Mouse (Mus musculus): ENCODE measurements around the gene Rtp2.
"Not testable (repeated sequence)": the region's sequence is repeated elsewhere in the genome, so short reads cannot be mapped to it uniquely, and the experiment has no call there.

Rtp2 gene

DNA sequence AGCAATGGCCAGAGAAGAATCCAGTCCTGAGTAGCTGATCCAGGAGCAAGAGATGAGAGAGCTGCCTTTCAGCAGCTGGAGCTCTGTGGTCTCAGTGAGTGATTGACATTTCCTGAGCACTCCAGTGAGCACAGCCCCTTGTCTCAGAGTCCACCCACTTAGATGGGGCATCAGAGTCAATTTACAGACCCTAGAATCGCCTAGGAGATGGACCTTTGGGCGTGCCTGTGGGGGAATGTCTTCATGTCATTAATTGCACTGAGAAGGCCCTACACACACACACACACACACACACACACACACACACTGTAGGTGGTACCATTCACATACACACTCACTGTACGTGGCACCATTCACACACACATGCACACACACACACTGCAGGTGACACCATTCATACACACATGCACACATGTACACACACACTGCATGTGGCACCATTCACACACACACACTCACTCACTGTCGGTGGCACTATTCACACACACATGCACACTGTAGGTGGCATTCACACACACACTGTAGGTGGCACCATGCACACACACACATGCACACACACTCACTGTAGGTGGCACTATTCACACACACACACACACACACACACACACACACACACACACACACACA is 20.0 kb upstream of the Rtp2 start:
- no peak for DNase-seq (ENCODE audit: low read depth)

DNA sequence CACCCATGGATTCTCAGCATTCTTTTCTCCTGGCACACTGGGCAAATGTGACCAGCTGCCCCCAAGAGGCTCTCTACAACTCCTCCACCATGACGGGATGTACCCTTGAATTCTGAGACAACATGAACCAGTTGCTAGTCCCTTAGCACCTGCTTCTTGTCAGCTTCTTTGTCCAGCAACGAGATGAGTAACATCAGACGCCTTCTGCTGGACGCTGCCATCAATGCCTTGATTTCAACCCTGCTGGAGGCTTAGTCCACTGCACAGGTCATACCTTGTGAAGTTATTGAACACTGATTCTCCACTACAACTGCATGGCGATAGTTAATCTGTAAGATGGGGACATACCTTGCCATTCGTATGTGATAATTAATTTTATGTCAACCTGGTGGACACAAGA is 15.5 kb upstream of the Rtp2 start:
- no peak for DNase-seq (ENCODE audit: low read depth)

DNA sequence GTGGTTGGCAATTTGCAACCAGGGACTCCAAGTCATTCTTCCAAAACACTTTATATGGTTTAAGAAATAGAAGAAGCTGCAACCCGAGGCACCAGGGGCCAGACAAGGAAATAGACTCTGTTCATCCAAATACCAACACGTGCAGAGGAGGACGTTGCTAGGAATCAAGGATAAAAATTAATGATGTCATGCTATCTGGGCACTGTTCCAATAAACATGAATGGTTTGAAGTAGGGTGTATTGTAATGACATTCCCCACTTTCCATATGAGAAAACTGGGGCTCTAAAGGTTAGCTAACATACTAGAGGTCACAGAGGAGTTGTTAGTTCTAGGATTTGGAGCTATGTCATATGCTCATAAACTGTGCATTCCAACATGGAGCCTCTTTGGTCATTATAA is 12.6 kb upstream of the Rtp2 start:
- no peak for DNase-seq (ENCODE audit: low read depth)

DNA sequence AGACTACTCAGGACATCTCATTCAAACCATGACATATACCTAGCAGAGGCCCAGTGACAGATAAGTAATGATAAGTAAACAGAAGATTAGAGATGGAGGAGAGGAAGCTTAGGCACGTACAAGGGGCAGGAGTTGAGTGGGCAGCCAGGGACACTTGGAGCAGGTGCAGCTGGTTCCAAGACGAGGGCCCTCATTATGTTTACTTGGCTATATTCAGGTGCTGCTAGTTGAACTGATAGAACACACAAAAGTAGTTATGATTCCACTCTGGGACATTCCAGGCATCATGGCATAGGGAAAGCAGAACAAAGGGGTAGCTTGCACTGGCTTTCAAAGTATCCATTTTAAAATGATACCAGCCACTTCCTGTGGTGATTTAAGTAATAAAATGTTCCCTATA is 2.2 kb upstream of the Rtp2 start:
- no peak for DNase-seq (ENCODE audit: low read depth)

DNA sequence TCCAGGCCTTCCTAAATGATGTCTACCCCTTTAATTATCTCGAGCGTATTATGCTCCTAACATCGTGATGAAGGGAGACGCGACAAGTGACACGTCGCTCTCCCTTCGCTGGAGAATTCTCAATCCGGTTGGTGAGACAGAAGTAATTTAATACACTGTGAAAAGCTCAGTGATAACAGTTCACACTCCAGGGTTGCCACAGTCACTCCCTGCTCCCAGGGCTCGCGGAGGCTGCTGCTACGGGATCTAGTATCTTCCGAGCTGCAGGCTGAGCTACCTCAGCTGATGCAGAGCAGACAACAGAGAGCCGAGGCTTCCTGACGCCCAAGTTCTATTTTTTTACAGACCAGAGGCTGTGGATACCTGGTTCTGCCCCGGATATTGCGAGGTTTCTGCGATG is 919 bp downstream of the Rtp2 start:
- no peak for DNase-seq (ENCODE audit: low read depth)

DNA sequence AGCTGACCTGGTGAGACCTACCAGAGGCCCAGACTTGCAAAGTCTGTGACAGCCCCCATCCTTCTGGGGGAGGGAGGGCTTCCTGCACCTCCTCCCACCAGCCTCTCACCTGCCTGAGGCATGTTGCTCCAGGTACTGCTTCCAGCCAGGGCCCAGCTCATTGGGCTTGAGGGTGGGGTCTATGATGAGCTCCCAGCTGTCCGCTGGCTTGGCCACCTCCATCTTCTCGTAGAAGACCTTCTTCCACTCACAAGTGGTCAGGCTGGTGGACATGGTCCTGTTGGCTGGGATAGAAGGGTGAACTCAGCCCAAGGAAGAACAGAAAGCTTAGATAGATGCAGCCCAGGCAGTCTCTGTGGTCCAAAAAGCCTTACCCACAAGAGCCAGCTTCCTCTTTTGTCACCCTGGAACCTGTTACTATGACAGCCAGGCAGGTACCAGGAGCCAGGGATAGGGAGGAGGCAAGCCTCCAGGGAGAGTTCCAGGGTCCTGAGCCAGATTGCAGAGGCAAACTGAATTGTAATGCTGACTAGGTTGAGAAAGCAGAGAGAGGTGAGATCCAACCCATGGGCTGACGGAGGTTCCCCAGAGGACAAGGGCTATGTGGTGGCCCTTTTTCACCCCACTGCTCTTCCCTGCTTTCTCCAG is 1.6 kb downstream of the Rtp2 start:
- no peak for DNase-seq (ENCODE audit: low read depth)

DNA sequence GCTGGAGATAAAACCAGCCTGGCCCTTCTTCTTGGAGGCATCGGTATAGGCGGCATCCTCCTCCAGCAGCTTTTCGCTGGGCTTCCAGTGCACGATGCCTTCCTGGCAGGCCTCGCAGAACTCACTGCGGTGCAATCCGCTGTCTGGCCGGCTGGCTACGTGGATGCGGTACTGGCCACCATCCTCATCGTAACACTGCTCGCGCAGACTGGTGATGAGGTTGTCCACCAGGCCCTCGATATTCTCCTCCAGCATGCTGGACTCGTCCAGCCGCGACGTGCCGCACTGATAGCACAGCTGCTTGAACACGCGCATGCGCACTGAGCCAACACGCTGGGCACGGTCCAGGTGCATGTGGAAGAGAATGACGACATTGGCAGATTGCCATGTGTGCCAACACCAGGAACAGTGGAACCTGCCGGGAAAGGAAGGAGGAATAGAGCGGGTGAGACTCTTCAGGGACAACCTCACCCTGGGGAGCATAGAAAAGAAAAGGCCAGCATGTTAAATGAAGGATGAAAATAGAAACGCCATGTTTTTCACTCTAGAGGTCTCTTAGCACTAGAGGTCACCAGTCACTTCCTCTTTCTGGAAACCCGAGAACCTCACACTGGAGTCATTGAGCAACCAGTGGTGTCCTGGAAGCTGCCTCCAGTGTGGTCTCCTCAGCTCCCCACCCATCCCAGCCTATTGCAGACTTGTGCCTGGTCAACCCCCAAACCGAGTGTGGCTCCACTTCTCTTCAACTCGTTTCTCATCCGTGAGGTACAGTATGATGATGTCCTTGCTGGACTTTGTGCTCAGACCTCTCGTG is 4.7 kb downstream of the Rtp2 start:
- DNase-seq (ENCODE audit: low read depth) = no peak

DNA sequence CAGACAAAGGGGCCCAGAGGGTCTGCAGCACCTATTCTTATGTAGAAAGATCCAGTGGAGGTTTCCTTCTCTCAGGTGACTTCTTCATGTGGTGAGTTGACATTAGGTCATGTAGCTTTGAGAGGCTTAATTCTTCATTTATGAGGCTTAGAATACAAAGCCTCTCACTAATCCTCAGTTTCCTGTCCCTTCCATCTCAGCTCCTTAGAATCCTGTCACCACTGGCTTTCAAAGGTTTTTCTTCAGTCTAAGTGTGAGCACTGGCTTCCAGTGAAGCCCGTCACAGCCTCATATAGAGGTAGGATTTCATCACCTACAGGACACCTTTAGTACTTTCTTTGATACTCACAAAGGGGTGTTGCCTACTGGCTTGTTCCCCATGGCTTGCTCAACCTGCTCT is 9.3 kb downstream of the Rtp2 start:
- no peak for DNase-seq (ENCODE audit: low read depth)

DNA sequence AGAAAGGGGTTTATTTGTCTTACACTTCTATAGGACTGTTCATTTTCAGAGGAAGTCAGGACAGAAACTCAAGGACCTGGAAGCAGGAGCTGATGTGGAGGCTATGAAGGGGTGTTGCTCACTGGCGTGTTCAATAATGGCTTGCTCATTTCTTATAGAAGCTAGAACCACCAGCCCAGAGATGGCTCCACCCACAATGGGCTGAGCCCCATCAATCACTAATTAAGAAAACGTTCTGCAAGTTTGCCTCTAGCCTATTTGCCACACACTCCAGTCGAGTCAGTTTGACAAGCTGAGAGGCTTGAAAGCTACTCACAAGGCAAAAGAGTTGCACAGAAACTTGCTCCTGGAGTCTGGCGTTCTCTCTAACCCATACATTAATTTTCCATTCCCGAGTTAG is 10.5 kb downstream of the Rtp2 start:
- no peak for DNase-seq (ENCODE audit: low read depth)

DNA sequence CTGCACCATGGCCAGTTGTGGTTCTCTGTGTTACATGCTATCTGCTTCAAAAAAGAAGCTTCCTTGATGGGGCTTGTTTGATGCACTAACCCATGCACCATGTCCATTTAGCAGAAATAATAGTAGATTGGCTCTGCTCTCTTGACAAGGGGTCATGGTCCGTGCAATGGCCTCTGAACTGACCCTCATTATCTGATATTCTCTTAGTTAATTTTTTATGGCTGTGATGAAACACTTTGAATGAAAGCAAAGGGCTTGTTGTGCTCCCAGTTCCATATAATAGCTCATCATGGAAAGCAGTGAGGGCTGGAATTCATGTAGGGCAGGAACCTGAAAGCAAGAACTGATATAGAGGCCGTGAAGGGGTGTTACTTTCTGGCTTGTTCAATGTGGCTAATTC is 12.8 kb downstream of the Rtp2 start:
- DNase-seq (ENCODE audit: low read depth) = no peak

DNA sequence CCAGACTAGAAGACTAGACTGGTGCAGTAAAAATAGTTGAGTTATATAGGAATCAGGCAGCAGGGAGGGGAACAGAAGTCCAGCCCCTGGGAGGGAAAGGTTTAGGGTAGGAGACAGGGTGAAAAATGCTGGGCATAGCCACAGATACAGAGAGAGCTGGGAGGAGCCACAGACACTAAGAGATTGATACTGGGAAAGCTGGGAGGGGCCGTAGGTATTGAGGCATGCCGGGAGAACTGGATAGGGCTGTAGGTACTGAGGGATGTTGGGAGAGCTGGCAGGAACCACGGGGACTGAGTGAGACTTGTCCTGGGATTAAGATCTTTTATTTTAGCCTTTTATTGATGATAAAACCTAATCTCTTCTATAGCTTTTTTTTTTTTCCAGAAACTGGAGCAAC is 18.8 kb downstream of the Rtp2 start:
- DNase-seq (ENCODE audit: low read depth) = no peak

DNA sequence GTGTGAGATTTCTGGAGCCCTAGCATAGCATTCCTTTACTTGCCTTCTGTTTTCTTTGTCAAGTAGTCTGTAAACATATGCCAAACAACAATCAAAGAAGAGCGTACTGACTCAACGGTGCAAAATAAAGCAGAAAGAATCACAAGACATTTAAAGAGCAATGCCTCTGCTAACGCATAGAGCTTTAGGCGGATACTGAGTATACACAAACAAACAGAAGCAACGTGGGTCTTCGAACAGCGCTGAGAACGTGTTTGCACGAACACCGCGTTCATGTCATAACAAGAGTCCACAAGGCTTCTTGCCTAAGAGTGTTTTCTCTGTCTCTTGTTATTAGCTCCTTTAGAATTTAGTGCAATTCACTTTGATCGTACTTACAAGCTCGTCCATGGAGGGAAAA is 19.5 kb downstream of the Rtp2 start:
- DNase-seq (ENCODE audit: low read depth) = no peak

DNA sequence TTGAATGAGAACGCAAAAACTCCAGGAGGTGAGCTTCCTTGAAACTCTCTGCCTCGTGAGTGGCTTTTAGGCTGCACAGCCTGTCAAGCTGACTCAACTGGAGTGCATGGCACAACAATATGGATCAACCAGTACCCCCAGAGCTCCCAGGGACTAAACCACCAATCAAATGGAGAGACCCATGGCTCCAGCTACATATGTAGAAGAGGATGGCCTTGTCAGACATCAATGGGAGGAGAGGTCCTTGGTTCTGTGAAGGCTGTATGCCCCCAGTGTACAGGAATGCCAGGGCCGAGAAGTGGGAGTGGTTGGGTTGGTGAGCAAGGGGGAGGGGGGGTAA is 23.2 kb downstream of the Rtp2 start:
- not testable (repeated sequence) for DNase-seq (ENCODE audit: low read depth)

DNA sequence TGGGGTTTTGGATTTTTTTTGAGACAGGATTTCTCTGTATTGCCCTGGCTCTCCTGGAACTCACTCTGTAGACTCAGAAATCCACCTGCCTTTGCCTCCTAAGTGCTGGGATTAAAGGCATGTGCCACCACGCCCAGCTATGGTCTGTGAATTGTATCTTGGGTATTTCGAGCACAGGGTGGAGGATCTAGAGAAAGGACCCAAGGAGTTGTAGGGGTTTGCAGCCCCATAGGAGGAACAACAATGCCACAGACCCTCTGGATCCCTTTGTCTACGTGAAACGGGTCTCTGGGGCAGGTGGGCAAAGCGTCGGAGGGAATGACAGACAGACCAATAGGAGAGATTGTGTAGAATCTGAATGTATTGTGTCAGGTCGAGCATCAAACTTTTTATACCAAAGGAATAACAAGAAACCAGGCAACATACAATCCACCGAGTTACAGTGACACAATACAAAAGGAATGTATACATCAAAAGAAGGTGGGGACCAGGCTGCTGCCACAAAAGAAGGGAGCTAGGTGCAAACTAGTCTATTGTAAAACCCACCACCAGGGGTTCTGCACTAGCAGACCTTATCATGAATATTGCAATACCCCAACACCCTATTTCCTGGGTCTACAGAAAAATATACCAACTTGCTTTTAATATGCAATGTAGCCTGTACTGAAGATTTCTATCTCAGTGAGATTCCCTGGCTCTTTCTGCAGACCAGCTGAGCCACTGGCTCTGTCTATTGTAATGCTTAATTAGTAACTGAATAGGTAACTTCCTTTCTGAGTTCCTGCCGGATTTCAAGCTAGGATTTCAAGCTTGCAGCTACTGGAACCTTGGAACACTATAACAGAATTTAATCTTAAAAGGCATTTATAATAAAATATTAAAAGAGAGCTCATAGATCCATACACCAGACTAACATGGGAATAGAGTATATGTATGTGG is 23.8 kb downstream of the Rtp2 start:
- DNase-seq (ENCODE audit: low read depth) = not testable (repeated sequence)

DNA sequence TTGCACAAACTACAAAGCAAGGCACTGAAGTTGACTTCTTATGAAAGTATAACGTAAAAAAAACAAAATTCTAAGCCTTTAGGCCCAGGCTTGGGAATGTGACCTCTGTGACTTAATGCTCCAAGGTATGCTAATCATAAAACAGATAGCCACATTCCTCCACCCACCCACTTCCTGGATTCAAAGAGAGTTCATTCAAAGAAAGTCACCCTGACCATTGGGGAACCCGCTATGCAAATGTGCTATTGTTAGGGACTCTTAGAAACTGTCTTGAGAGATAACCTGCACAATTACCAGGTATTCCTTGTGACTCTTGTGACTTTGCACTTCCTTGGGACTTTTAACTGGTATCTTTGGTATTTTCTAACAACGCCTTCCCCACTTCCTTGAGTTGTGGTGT is 25.6 kb downstream of the Rtp2 start:
- not testable (repeated sequence) for DNase-seq (ENCODE audit: low read depth)

DNA sequence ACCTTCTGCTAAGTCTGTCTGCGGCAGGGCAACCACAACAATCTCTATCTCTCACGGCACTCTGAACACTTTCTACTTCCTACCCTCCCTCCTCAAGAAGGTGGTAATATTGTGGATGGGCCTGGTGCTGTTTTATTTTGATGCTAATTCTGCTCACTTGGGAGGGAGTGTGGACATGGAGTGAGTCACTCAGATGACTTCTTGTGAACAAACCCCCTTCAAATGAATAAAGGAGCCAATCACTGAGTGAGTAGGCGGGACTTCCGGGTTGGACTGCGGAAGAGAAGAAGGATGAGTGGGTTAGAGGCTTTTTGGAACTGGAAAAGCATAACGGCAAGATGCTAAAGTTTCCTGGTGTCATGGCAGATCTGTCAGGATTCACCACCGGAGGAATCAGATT is 30.8 kb downstream of the Rtp2 start:
- no peak for DNase-seq (ENCODE audit: low read depth)

DNA sequence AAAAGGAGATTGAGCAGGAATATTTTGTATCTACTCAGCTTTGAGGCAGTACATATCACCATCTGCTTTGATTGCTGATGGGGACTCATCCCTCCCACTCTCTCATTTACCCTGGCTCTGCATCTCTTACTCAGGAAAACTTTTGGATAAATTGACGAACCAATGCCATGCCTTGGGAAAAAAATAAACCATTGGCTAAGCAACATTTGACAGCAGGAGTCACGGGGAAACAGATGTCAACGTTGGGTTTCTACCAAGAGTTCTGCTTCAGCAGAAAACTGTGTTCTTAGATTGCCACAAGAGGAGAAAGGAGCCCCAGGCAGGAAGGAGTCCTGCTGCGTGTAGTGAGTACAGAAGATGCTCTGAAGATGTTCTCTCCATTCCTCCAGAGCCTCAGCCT is 32.1 kb downstream of the Rtp2 start:
- no peak for DNase-seq (ENCODE audit: low read depth)

DNA sequence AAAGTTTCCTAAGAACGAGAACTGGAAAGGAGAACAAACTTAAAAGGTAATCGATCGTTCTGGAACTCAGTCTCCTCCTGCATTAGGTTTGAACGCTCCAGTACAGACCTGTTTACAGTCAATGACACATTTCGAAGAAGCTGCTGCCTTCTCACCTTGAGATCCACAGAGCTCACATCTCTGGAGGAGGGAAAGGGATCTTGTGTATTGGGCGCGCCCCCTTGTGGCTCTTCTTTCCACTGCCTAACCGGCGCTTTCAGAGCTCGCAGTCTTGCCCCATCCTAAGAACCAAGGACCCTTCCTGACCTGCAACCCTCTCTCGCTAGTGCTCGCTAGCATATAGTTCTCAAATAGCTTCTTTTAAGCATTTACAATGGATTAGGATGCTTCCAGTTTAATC is 33.4 kb downstream of the Rtp2 start:
- DNase-seq (ENCODE audit: low read depth) = peak; percentile 34

DNA sequence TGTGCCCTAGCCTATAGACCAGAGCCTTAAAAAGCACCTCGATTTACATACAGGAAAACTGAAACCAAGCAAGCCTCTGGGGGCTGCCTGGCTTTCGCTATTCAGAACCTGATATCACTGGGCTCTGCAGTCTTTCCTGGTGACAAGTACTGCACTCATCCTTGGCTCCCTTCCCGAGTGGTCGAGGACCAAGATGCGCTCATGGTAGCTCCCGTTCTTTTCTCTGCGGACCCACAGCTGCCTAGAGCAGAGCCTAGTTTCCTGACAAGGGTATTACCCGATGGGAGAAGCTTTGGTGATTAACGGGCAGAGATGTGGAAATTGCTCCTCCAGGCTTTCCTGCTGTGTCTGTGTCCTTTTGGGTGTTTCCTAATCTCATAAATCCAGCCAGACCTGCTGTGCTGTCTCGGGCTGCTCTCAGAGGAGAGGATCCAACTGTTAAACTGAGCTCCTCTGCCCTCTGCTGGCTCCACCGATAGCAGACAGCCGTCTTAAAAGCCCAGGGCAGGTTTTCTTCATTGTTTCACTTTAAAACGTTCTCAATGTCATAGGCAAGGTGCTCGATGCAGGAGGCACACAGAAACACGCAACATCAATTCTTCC is 34.1 kb downstream of the Rtp2 start:
- DNase-seq (ENCODE audit: low read depth) = peak; percentile 65

DNA sequence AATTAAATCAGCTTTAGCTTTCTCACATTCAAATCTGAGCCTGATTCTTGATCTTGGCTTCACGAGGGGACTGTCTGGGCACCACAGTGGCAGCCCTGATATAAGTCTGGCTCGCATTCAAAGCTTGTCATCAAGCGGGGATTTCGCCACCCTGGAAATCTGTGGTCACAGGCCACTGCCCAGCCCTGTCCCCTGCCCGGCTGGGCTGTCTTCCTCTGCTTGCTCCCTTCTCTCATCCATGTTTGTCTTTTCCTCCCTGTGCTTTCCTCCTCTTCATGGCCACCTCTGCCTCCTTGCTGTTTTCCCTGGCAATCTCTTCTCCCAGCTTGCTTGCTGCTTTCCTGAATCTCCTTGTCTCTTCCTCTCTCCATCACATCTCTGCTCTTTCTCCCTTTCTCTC is 34.7 kb downstream of the Rtp2 start:
- DNase-seq (ENCODE audit: low read depth) = peak; percentile 15

DNA sequence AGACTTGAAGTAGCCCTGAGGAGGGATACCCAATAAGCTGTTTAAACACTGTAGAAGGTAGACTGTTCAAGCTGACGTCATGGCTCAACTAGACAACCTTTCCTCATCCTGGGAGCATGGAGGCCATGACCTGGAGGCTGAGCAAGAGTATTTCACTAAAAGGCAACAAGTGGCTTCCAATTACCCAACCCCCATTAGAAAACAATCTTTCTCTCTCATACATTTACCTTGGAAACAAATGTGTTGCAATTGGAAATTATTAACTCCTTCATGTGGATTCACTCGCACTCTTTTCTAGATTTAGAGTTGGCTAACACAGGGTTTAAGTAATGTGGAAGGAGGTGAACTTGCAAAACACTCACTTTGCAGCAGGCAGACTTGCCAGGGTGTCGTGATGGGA is 37.1 kb downstream of the Rtp2 start:
- DNase-seq (ENCODE audit: low read depth) = no peak

DNA sequence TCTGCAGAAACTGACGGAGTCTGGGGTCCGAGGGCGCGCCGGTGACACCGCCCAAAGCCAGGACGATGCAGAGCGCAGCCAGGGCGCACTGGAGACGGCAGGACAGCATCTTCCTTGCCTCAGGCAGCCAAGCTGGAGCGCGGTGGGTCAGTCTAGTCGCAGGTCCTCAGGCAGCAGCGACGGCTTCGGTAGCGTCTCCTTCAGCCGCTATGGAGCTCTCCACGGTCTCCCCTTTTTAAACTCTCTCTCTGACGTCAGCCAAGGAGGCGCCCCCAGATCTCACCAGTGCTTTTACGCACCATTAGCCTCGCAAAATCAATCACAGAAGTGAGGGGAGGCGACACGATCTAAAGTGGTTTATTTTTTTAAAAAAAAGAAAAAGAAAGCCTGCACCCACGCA is 41.6 kb downstream of the Rtp2 start, which contains the start of gene Sst:
TSS of gene Sst (minus strand) at position 323 of the 400 bp plus-strand sequence.
- DNase-seq (ENCODE audit: low read depth) = no peak

Measured in fibroblast of lung, adult 2 months (primary cell).